Mouse (Mus musculus): ENCODE results near the gene Gm17428. TPM values are rescaled to one million over a fixed set of nuclear protein-coding genes. Genes with fewer than 3 reads are reported as not detected.

Gm17428 gene
- polyA plus RNA-seq, 1 experiment from 2014 or later = not detected

GRCm38 (mm10) chr14:55007120-55007908 is 30.6 kb downstream of the Gm17428 start:
- Histone ChIP-seq H3K27me3 (replicated peaks) (no peaks in the 10 kb centered on the region), H3K27ac (no peak overlapping the region), H3K9ac (no peak overlapping the region), H3K36me3 (no peaks in the 10 kb centered on the region), H3K4me3 (no peak overlapping the region), H3K4me2 (replicated peaks) (no peak overlapping the region), H3K9me3 (no peaks in the 10 kb centered on the region), H3K4me1 (0 out of 2 replicates have a peak, but pooled peaks cover 4% of the 10 kb centered on the region)
- 90% methylated on average over 9 of the region's 9 CpGs for WGBS
- no peak for ATAC-seq (ENCODE audit: low FRiP score, low read depth)

GRCm38 (mm10) chr14:55008417-55008816 is 31.7 kb downstream of the Gm17428 start:
- 84% methylated on average over 8 of the region's 8 CpGs for whole genome bisulfite sequencing
- H3K4me3 ChIP-seq = no peak overlapping the region
- no peaks in the 10 kb centered on the region for H3K27me3 ChIP-seq (replicated peaks)
- 0 out of 2 replicates have a peak, but pooled peaks cover 4% of the 10 kb centered on the region for H3K4me1 ChIP-seq
- H3K4me2 ChIP-seq (replicated peaks) = no peak overlapping the region
- H3K9me3 ChIP-seq = no peaks in the 10 kb centered on the region
- no peak for ATAC-seq (ENCODE audit: low FRiP score, low read depth)
- no peaks in the 10 kb centered on the region for H3K36me3 ChIP-seq
- no peak overlapping the region for H3K9ac ChIP-seq
- no peak overlapping the region for H3K27ac ChIP-seq

- Histone ChIP-seq H3K4me1 (no peaks in the 10 kb centered on the region), H3K36me3 (no peaks in the 10 kb centered on the region), H3K27ac (no peak overlapping the region), H3K4me3 (no peak overlapping the region), H3K27me3 (replicated peaks) (no peaks in the 10 kb centered on the region), H3K9me3 (no peaks in the 10 kb centered on the region), H3K4me2 (replicated peaks) (no peak overlapping the region), H3K9ac (no peak overlapping the region)
- ATAC-seq (ENCODE audit: low FRiP score, low read depth) = no peak
- 57% methylated on average over 4 of the region's 4 CpGs for WGBS
Observed at GRCm38 (mm10) chr14:55011116-55011515, 34.4 kb downstream of the Gm17428 start.

GRCm38 (mm10) chr14:55014591-55014990 is 37.9 kb downstream of the Gm17428 start:
- Histone ChIP-seq H3K27me3 (replicated peaks) (no peaks in the 10 kb centered on the region), H3K4me3 (peak overlapping the region; percentile 43), H3K9ac (peak overlapping the region; percentile 63), H3K27ac (peak overlapping the region; percentile 75), H3K9me3 (no peaks in the 10 kb centered on the region), H3K4me1 (no peaks in the 10 kb centered on the region; the same call in 1 of the 2 replicates), H3K36me3 (peaks cover 8% of the 10 kb centered on the region; the same call in 1 of the 2 replicates), H3K4me2 (replicated peaks) (peak overlapping the region; percentile 60)
- under 1% methylated on average over 27 of the region's 27 CpGs for WGBS
- ATAC-seq (ENCODE audit: low FRiP score, low read depth) = peak; percentile 42

- peak within 1 kb of the TSS; percentile 85 for H3K4me2 ChIP-seq (replicated peaks)
- ATAC-seq (ENCODE audit: low FRiP score, low read depth) = peak; percentile 96
- H3K27me3 ChIP-seq (replicated peaks) = no peaks in the 10 kb centered on the region
- peak within 1 kb of the TSS; percentile 75 for H3K27ac ChIP-seq
- no peaks in the 10 kb centered on the region; the same call in 1 of the 2 replicates for H3K4me1 ChIP-seq
- H3K36me3 ChIP-seq = peaks cover 9% of the 10 kb centered on the region; the same call in 1 of the 2 replicates
- H3K9me3 ChIP-seq = no peaks in the 10 kb centered on the region
- peak within 1 kb of the TSS; percentile 67 for H3K4me3 ChIP-seq
- peak within 1 kb of the TSS; percentile 75 for H3K9ac ChIP-seq
- WGBS = under 1% methylated on average over 36 of the region's 36 CpGs
Observed at GRCm38 (mm10) chr14:55014991-55015766, 38.4 kb downstream of the Gm17428 start, which contains the start of gene Ngdn. Gene Ngdn, plus strand, starts transcription at chr14:55015454.

- H3K9ac ChIP-seq = peak overlapping the region; percentile 75
- H3K4me1 ChIP-seq = peaks cover 4% of the 10 kb centered on the region; the same call in 1 of the 2 replicates
- H3K36me3 ChIP-seq = peaks cover 11% of the 10 kb centered on the region; the same call in 1 of the 2 replicates
- peak overlapping the region; percentile 15; the same call in 1 of the 2 replicates for H3K27ac ChIP-seq
- H3K4me2 ChIP-seq (replicated peaks) = peak overlapping the region; percentile 85
- ATAC-seq (ENCODE audit: low FRiP score, low read depth) = no peak
- H3K27me3 ChIP-seq (replicated peaks) = no peaks in the 10 kb centered on the region
- no peaks in the 10 kb centered on the region for H3K9me3 ChIP-seq
- WGBS = under 1% methylated on average over 17 of the region's 17 CpGs
- H3K4me3 ChIP-seq = peak overlapping the region; percentile 67
Observed at GRCm38 (mm10) chr14:55015767-55016111, 39.0 kb downstream of the Gm17428 start.

GRCm38 (mm10) chr14:55016876-55017275 is 40.1 kb downstream of the Gm17428 start:
- WGBS = 93% methylated on average over 16 of the region's 16 CpGs
- H3K4me2 ChIP-seq (replicated peaks) = no peak overlapping the region
- ATAC-seq (ENCODE audit: low FRiP score, low read depth) = no peak

GRCm38 (mm10) chr14:55020394-55020793 is 43.7 kb downstream of the Gm17428 start:
- no peaks in the 10 kb centered on the region for H3K9me3 ChIP-seq
- 40% methylated on average over 9 of the region's 9 CpGs for WGBS
- H3K4me3 ChIP-seq = no peak overlapping the region
- H3K4me1 ChIP-seq = peaks cover 6% of the 10 kb centered on the region; the same call in 1 of the 2 replicates
- peaks cover 53% of the 10 kb centered on the region for H3K36me3 ChIP-seq
- ATAC-seq (ENCODE audit: low FRiP score, low read depth) = no peak
- H3K27me3 ChIP-seq (replicated peaks) = no peaks in the 10 kb centered on the region
- no peak overlapping the region for H3K4me2 ChIP-seq (replicated peaks)
- no peak overlapping the region for H3K27ac ChIP-seq
- no peak overlapping the region for H3K9ac ChIP-seq

More at GRCm38 (mm10) chr14:55016876-55017275, 40.1 kb downstream of the Gm17428 start:
- no peaks in the 10 kb centered on the region for H3K27me3 ChIP-seq (replicated peaks)
- no peak overlapping the region for H3K9ac ChIP-seq
- H3K9me3 ChIP-seq = no peaks in the 10 kb centered on the region
- no peak overlapping the region for H3K27ac ChIP-seq
- H3K4me3 ChIP-seq = no peak overlapping the region
- H3K36me3 ChIP-seq = peaks cover 22% of the 10 kb centered on the region
- peaks cover 6% of the 10 kb centered on the region; the same call in 1 of the 2 replicates for H3K4me1 ChIP-seq

- Histone ChIP-seq H3K36me3 (peaks cover 53% of the 10 kb centered on the region), H3K9me3 (no peaks in the 10 kb centered on the region), H3K27ac (no peak overlapping the region), H3K4me2 (replicated peaks) (no peak overlapping the region), H3K27me3 (replicated peaks) (no peaks in the 10 kb centered on the region), H3K4me3 (no peak overlapping the region), H3K4me1 (peaks cover 15% of the 10 kb centered on the region), H3K9ac (no peak overlapping the region)
- no peak for ATAC-seq (ENCODE audit: low FRiP score, low read depth)
- 93% methylated on average over 15 of the region's 15 CpGs for WGBS
Observed at GRCm38 (mm10) chr14:55023011-55023410, 46.3 kb downstream of the Gm17428 start.

GRCm38 (mm10) chr14:55024236-55024635 is 47.5 kb downstream of the Gm17428 start:
- Histone ChIP-seq H3K27ac (no peak overlapping the region), H3K4me1 (peaks cover 27% of the 10 kb centered on the region), H3K9ac (no peak overlapping the region), H3K36me3 (peaks cover 53% of the 10 kb centered on the region), H3K4me3 (no peak overlapping the region), H3K9me3 (no peaks in the 10 kb centered on the region), H3K27me3 (replicated peaks) (no peaks in the 10 kb centered on the region), H3K4me2 (replicated peaks) (no peak overlapping the region)
- WGBS = 65% methylated on average over 7 of the region's 7 CpGs
- no peak for ATAC-seq (ENCODE audit: low FRiP score, low read depth)

- no peak overlapping the region for H3K4me3 ChIP-seq
- H3K4me2 ChIP-seq (replicated peaks) = no peak overlapping the region
- peaks cover 32% of the 10 kb centered on the region for H3K4me1 ChIP-seq
- H3K27ac ChIP-seq = no peak overlapping the region
- ATAC-seq (ENCODE audit: low FRiP score, low read depth) = no peak
- H3K9me3 ChIP-seq = no peaks in the 10 kb centered on the region
- no peak overlapping the region for H3K9ac ChIP-seq
- peaks cover 49% of the 10 kb centered on the region for H3K36me3 ChIP-seq
- WGBS = 83% methylated on average over 5 of the region's 5 CpGs
- H3K27me3 ChIP-seq (replicated peaks) = no peaks in the 10 kb centered on the region
Observed at GRCm38 (mm10) chr14:55025527-55025926, 48.8 kb downstream of the Gm17428 start.

Measured in neural tube, embryonic 12.5 days (tissue).